Mouse (Mus musculus): ENCODE data around the gene Eomes. TPM values are rescaled to one million over a fixed set of nuclear protein-coding genes. Genes with fewer than 3 reads are reported as not detected.
A peak's percentile ranks its signal among the peaks of the same experiment; 100 is the strongest.

Eomes gene
- total RNA-seq (2022): under 1 TPM in 1 of 4 experiments, not detected in 3; 0.06 TPM

DNA sequence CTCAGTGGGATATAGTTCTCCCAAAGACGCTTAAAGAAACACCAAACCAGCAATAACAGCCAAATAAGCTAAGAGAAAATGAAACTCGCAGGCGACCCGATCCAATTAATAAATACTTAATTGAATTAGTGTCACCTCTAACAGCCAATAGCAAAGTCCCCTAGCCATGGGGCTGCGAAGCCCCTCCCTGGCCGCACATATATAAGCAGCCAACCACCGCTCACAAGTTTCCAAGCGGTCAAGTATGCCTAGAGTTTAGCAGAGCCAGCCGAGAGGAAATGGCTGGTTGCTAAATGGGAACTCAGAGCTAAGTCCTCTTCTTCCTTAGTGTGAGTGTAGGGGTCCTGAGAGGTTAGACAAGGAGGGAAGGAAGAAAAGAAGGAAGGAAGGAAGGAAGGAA, at the start of gene Eomes:
TSS of gene Eomes (plus strand) at position 252 of the 400 bp plus-strand sequence.
- DNase-seq (ENCODE audit: low spot score): peak; percentile 7

DNA sequence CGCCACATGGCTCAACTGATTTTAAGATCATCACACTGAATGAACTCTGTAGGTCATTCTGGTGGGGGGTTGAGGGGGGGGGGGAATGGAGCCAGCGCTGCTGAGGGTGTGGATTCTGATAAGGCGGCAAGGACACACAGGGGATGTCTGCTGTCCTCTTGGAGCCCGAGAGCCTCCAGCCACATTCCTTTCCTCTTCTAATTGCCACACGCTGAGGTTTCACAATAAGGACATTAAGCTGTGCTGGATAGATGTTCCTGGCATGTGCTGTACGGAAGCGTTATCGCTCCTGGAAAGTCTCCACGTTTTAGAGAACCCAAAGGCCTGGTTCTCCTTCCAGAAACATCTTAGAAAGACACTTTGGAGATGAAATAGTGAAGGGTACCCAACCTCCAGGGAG, 33.2 kb upstream of the Eomes start:
- DNase-seq (ENCODE audit: low spot score): peak; percentile 0

- no peak for DNase-seq (ENCODE audit: low spot score)
These were observed 28.7 kb upstream of the Eomes start for GRCm38 (mm10) chr9:118449336-118449735.

- no peak for DNase-seq (ENCODE audit: low spot score)
These were observed 24.6 kb upstream of the Eomes start for GRCm38 (mm10) chr9:118453427-118453826.

DNA sequence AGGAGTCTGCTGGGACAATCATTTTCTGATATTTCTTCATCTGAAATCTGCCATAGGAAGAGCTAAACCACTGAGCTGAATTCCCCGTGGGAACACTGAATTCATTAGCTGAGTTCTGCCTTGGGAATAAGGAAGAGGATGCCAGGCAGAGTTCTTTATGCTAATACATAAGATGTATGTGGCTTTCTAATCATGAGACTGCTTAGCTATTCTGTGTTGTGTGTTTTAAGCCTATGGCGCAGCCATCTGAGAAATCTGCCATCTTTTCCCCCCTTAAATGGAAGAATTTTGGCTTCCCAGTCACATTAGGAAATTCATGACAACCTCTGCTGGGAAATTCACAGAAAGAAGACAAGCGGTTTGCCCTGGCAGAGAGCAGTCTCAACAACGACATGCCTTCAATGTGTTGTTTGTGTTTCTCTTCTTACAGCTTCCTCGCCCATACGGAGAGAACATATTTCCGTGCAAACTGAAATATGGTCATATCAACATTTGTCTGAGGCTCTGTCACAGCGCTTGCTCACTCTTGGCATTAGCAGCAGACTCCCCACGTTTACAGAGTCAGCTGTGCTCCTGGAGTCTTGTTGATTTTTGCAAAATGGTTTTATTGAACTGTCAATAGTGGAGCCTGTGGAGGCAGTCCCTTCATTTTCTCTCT, 22.7 kb upstream of the Eomes start:
- no peak for DNase-seq (ENCODE audit: low spot score)

DNA sequence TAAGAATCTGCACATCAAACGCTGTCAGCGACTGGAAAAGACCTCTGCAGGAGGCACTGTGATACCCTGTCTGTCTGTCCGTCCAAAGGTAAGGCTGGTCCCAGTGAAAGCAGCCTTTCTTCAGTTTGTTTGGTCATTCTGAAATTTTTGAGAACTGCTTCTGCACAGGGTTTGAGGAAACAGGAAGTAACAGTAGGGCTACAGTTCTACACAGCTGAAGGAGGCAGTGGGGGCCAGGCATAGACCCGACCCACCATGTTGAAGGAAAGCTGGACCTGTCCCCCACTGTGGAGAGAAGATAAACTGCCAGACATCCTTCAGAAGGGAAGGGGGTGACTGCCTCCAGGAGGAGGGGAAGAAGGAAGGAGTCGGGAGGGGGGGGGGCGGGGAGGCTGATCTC, 21.6 kb upstream of the Eomes start:
- DNase-seq (ENCODE audit: low spot score): no peak

- DNase-seq (ENCODE audit: low spot score): no peak
These were observed 20.0 kb upstream of the Eomes start for GRCm38 (mm10) chr9:118458039-118458438.

DNA sequence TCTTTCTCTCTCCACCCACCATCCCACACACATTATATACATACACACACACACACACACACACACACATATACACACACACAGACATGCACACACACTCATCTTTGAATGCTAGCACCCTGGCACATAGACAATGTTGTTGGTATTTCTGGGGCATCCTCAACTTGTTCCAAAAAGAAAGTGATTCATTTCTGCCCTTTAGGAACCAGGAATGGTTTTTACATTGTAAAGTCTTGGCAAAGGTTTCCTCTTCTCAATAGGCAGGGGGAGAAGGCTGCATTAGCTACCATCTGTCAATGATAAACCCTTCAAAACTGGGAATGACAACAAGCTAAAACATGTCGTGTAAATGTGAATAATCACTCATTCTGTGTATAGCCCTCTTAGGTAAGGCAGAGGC, 14.0 kb upstream of the Eomes start:
- DNase-seq (ENCODE audit: low spot score): no peak

- no peak for DNase-seq (ENCODE audit: low spot score)
These were observed 9.7 kb upstream of the Eomes start for GRCm38 (mm10) chr9:118468301-118468700.

DNA sequence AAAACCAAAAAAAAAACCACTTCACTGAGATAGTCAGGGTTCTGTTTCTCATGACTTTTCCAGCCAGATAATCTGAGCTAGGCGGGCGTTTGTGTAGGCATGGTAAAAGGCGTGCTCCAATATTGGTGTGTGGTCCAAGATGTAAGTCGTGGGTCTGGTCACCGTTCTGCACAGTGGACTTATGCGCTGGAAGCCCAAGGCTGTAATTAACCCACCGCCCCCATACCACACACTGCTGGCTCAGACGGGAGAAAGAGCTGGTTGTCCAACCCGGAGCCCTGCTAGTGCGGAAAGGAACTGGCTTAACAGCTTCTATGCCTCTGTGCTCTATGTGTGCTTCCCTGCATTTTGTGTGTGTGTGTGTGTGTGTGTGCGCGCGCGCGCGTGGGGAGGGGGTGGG, 8.7 kb upstream of the Eomes start:
- DNase-seq (ENCODE audit: low spot score): no peak

- DNase-seq (ENCODE audit: low spot score): no peak
These were observed 6.7 kb upstream of the Eomes start for GRCm38 (mm10) chr9:118471296-118471695.

DNA sequence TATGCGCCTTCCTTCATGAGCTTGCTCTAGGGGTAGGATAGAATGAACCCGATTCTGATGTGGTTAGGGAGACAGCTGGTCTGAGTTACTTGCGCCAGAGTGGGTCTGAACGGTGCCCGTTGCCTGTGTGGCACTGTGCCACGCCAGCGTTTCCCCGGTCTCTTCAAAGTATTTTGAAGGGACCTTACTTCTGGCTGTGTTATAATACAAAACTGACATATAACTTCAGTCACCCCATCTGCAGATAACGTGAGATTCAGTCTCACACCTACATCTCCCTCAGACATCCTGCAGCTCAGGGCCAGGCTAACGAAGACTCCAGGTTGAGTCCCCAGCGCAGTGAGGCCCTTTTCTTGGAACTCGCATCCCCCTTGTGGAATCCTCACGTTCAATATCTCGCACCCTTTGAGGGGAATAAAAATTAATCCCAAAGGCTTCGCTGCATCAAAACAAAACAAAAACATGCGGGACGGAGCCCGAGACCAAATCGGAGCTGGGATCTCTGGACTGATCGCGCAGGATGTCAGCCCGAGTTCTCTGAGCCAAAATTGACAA, 1.7 kb upstream of the Eomes start:
- no peak for DNase-seq (ENCODE audit: low spot score)

DNA sequence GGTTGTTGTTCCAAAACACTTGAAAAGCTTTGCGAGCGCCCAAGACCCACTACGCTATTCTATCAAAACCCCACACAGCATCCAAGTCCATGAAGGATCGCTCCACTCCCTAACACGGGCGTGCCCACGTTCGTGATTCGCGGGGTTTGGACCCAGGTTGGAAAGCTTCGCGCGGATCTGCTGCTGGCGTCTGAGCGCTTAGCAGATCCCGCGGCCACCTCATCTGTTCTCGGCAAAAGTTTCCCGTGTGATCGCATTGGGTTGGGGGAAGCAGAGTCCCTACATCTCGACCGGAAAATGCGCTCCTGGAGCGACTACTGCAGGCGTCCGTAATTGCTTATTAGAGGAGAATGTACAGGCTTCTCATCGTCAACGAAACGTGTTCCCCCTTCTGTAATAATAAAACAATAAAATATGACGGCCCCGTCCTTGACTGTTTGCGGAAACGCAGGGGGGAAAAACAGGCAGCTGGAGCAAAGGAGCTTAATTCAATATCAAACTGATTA, 1.2 kb upstream of the Eomes start:
- DNase-seq (ENCODE audit: low spot score): no peak

- peak; percentile 7 for DNase-seq (ENCODE audit: low spot score)
These were observed 606 bp upstream of the Eomes start for GRCm38 (mm10) chr9:118477281-118477931.

DNA sequence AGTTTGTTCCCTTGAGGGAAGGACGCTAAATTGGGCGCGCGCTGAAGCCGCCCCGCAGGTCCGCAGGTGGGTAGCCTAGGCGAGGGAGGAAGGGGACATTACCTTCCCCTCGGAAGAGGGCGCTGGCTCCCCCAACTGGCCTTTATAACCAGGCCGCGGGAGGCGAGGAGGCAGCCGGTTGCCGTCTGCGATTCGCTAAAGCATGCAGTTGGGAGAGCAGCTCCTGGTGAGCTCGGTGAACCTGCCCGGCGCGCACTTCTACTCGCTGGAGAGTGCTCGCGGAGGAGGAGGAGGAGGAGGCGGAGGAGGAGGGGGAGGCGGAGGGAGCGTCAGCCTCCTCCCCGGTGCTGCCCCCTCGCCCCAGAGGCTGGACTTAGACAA, 436 bp downstream of the Eomes start:
- DNase-seq (ENCODE audit: low spot score): no peak

- DNase-seq (ENCODE audit: low spot score): no peak
These were observed 961 bp downstream of the Eomes start for GRCm38 (mm10) chr9:118478839-118479507.

DNA sequence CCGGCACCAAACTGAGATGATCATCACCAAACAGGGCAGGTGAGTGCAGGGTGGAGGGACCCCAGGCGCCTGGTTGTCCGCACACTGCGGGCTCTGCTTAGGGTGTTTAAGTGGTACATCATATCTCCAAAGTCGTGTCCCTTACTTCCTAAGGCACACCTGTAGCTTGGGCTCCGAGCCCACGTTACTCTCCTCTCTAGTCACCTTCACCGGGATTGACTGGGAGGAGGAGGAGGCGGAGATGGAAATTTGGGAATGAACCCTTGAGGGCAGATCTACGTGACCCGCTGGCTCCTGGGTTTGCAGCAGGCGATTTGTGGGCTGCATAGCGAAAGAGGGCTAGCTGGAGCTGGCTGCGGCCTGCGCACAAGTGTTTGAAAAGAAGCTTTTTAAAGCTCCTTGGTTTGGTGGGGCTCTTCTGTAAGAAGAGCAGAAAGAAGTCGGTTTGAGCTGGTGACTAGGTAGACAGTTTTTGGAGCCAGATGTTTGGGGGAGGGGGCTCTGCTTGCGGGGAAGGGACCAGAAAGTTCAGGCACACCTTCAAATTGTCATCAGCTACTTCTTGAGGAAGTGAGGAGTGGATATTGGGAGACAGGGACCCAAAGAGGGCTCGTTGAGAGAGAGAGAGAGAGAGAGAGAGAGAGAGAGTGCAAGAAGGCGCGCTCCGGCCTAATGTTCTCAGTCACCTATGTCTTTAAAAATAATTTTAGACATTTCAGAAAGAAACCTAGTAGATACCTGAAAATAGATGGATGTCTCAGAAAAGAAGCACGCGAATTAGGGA, 1.7 kb downstream of the Eomes start:
- DNase-seq (ENCODE audit: low spot score): no peak

DNA sequence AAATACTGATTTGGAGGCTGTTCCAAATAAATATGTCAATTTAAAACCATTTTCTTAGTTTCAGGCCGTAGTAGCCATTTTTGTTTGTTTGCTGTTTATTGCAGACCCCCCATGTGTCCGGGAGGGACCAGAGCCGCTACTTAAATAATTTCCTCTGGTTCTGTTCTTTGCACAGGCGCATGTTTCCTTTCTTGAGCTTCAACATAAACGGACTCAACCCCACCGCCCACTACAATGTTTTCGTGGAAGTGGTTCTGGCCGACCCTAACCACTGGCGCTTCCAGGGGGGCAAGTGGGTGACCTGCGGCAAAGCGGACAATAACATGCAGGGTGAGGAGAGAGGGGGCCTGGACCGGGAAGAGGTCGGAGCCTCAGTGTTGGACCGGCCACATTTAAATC, 2.3 kb downstream of the Eomes start:
- no peak for DNase-seq (ENCODE audit: low spot score)

- DNase-seq (ENCODE audit: low spot score): no peak
These were observed 4.2 kb downstream of the Eomes start for GRCm38 (mm10) chr9:118482210-118482609.

GRCm38 (mm10) chr9:118486361-118487095, 8.5 kb downstream of the Eomes start:
- no peak for DNase-seq (ENCODE audit: low spot score)

GRCm38 (mm10) chr9:118487096-118487395, 9.0 kb downstream of the Eomes start:
- DNase-seq (ENCODE audit: low spot score): no peak
